Mouse (Mus musculus): ENCODE results near the gene Dusp1. TPM values are rescaled to one million over a fixed set of nuclear protein-coding genes. Genes with fewer than 3 reads are reported as not detected.

The Dusp1 gene
- polyA plus RNA-seq, 1 experiment: 107 TPM

DNA sequence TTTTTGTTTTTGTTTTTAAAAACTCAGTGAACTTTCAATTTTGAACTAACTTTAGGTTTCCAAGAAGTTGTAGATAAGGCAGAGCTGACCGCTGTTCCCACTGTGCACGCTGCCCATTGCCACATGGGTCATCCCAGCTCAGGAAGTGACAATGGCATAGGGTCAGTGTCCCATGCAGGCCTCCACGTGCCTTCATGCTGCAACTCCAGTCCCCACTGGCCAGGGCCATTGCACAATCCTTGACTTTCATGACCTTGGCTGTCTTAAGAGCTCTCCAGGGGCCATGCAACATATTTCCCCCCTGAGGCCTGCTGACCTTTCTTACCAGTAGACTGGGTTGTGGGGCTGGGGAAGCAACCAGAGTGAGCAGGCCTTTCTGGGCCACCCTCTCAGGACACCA lies 9.4 kb upstream of the Dusp1 start:
- peaks cover 2% of the 10 kb centered on the region; the same call in 1 of the 2 replicates for H3K9me3 ChIP-seq (ENCODE audit: control insufficient read depth, low read length)
- H3K4me3 ChIP-seq (replicated peaks): no peak overlapping the region
- H3K4me1 ChIP-seq (ENCODE audit: control insufficient read depth): peaks cover 38% of the 10 kb centered on the region
- H3K27me3 ChIP-seq (ENCODE audit: control insufficient read depth): no peaks in the 10 kb centered on the region
- H3K36me3 ChIP-seq (ENCODE audit: control insufficient read depth): peaks cover 19% of the 10 kb centered on the region
- no peak for TF ChIP-seq TAL1 (IDR thresholded peaks at IDR 0.05; ENCODE audit: low read length)
- no peak for TF ChIP-seq GATA1 (IDR thresholded peaks at IDR 0.05; ENCODE audit: low read length)

- no peak for TF ChIP-seq TAL1 (IDR thresholded peaks at IDR 0.05; ENCODE audit: low read length)
- no peak for TF ChIP-seq GATA1 (IDR thresholded peaks at IDR 0.05; ENCODE audit: low read length)
- H3K36me3 ChIP-seq (ENCODE audit: control insufficient read depth): peaks cover 19% of the 10 kb centered on the region
These were observed 8.8 kb upstream of the Dusp1 start for GRCm38 (mm10) chr17:26570651-26571118.

DNA sequence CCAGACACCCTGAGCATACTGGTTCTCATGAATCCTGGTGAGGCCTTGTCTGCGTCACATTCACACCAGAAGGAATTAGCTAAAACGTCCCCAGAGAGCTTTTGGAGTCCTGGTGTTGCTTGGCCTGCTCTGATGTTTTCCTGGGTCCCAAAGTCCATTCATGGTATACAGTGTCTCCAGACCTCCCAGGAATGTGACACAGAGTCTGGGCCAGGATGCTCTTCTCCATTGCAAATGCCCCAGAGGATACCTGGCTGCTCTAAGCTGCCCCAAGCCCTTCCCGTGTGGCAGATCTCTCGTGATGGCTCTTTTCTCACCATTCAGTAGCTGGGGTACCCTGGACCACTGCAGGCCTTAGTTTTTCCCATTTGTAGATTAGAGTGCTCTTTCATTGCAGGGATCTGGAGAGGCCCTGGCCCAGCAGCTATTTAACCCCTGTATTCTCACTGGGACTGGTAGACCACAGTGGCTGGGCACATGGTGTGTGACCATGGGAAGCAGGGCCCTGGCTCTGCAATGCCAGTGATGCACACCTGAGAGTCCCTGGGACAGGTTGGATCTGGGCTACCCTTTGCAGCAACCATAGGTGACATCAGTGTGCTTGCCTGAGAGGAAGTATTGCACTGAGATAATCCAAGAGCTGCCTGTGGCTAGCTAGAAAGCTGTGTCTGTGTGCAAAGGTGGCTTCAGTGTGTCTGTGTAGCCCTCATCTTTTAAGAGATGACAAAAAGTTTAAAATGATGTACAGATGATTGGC lies 7.8 kb upstream of the Dusp1 start:
- H3K4me3 ChIP-seq (replicated peaks): no peak overlapping the region
- peaks cover 2% of the 10 kb centered on the region for H3K9me3 ChIP-seq (ENCODE audit: control insufficient read depth, low read length)
- TF ChIP-seq TAL1 (IDR thresholded peaks at IDR 0.05; ENCODE audit: low read length) (no peak), GATA1 (IDR thresholded peaks at IDR 0.05; ENCODE audit: low read length) (no peak)
- H3K36me3 ChIP-seq (ENCODE audit: control insufficient read depth): peaks cover 18% of the 10 kb centered on the region
- peaks cover 24% of the 10 kb centered on the region for H3K4me1 ChIP-seq (ENCODE audit: control insufficient read depth)
- no peaks in the 10 kb centered on the region for H3K27me3 ChIP-seq (ENCODE audit: control insufficient read depth)

More at GRCm38 (mm10) chr17:26570651-26571118, 8.8 kb upstream of the Dusp1 start:
- Histone ChIP-seq H3K9me3 (ENCODE audit: control insufficient read depth, low read length) (peaks cover 2% of the 10 kb centered on the region), H3K4me1 (ENCODE audit: control insufficient read depth) (peaks cover 31% of the 10 kb centered on the region), H3K27me3 (ENCODE audit: control insufficient read depth) (no peaks in the 10 kb centered on the region), H3K4me3 (replicated peaks) (no peak overlapping the region)

- TF ChIP-seq GATA1 (IDR thresholded peaks at IDR 0.05; ENCODE audit: low read length) (no peak), TAL1 (IDR thresholded peaks at IDR 0.05; ENCODE audit: low read length) (no peak)
- Histone ChIP-seq H3K36me3 (ENCODE audit: control insufficient read depth) (peaks cover 18% of the 10 kb centered on the region), H3K4me3 (replicated peaks) (no peak overlapping the region), H3K27me3 (ENCODE audit: control insufficient read depth) (no peaks in the 10 kb centered on the region), H3K4me1 (ENCODE audit: control insufficient read depth) (peaks cover 32% of the 10 kb centered on the region), H3K9me3 (ENCODE audit: control insufficient read depth, low read length) (peaks cover 2% of the 10 kb centered on the region)
These were observed 5.9 kb upstream of the Dusp1 start for GRCm38 (mm10) chr17:26567818-26568173.

DNA sequence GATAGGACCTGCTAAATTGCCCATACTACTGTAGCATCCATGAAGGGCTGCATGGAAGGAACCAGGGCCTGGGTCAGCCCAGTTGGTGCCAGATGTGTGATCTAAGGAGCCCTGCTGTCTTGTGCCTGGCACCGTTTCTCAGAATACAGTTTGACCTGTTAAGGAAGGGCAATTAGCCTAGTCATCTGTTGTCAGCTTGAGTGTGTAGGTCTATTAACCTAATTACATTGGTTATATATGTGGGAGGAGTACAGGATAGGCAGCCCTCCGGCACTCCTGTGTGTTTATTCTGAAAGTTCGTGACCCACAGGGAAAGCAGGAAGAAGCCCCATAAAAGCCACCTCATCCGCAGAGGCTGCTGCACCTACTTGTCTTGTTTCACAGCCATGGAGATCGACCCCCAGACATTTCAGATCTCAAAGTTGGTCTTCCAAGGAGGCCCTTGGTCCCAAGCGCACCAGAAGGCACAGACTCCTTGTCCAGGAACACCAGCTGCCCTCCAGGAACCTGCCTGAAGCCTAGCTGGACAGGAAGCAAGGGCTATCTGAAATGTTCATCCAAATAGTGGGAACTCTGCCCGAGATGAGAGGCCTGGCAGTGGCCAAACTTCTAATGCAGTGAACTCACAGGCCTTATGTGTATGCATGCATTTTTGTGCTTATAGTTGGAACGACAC lies 5.4 kb upstream of the Dusp1 start:
- Histone ChIP-seq H3K9me3 (ENCODE audit: control insufficient read depth, low read length) (peaks cover 2% of the 10 kb centered on the region), H3K4me1 (ENCODE audit: control insufficient read depth) (peaks cover 37% of the 10 kb centered on the region), H3K4me3 (replicated peaks) (no peak overlapping the region), H3K36me3 (ENCODE audit: control insufficient read depth) (peaks cover 18% of the 10 kb centered on the region), H3K27me3 (ENCODE audit: control insufficient read depth) (no peaks in the 10 kb centered on the region)
- no peak for TF ChIP-seq TAL1 (IDR thresholded peaks at IDR 0.05; ENCODE audit: low read length)
- no peak for TF ChIP-seq GATA1 (IDR thresholded peaks at IDR 0.05; ENCODE audit: low read length)

DNA sequence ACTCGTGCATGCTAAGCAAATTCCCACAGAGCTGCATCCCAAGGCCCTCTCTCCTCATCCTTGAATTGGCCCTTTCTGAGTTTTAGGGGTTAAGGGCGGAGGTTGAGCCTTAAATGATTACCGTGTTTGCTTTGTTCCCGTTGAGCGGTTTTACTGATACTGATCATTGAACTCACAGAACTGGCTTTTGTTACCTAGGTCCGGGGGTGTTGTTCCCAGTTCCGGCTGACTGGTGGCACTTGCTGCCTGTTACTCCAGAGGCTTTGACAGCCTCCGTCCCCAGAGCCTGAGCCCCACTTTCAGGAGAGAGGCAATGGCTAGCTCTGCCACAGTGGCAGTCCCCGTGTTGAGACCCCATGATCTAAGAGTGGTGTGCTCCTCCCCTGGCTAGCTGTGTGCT lies 2.5 kb upstream of the Dusp1 start:
- peaks cover 44% of the 10 kb centered on the region for H3K4me1 ChIP-seq (ENCODE audit: control insufficient read depth)
- H3K27me3 ChIP-seq (ENCODE audit: control insufficient read depth): no peaks in the 10 kb centered on the region; the same call in 1 of the 2 replicates
- TF ChIP-seq GATA1 (IDR thresholded peaks at IDR 0.05; ENCODE audit: low read length): no peak
- no peak for TF ChIP-seq TAL1 (IDR thresholded peaks at IDR 0.05; ENCODE audit: low read length)
- peaks cover 2% of the 10 kb centered on the region for H3K9me3 ChIP-seq (ENCODE audit: control insufficient read depth, low read length)
- H3K4me3 ChIP-seq (replicated peaks): no peak overlapping the region
- peaks cover 18% of the 10 kb centered on the region for H3K36me3 ChIP-seq (ENCODE audit: control insufficient read depth)

GRCm38 (mm10) chr17:26563476-26563875 lies 1.5 kb upstream of the Dusp1 start:
- H3K9me3 ChIP-seq (ENCODE audit: control insufficient read depth, low read length): peaks cover 2% of the 10 kb centered on the region
- H3K4me3 ChIP-seq (replicated peaks): no peak overlapping the region
- TF ChIP-seq TAL1 (IDR thresholded peaks at IDR 0.05; ENCODE audit: low read length) (no peak), GATA1 (IDR thresholded peaks at IDR 0.05; ENCODE audit: low read length) (no peak)
- H3K27me3 ChIP-seq (ENCODE audit: control insufficient read depth): no peaks in the 10 kb centered on the region; the same call in 1 of the 2 replicates
- peaks cover 13% of the 10 kb centered on the region for H3K36me3 ChIP-seq (ENCODE audit: control insufficient read depth)
- H3K4me1 ChIP-seq (ENCODE audit: control insufficient read depth): peaks cover 46% of the 10 kb centered on the region

DNA sequence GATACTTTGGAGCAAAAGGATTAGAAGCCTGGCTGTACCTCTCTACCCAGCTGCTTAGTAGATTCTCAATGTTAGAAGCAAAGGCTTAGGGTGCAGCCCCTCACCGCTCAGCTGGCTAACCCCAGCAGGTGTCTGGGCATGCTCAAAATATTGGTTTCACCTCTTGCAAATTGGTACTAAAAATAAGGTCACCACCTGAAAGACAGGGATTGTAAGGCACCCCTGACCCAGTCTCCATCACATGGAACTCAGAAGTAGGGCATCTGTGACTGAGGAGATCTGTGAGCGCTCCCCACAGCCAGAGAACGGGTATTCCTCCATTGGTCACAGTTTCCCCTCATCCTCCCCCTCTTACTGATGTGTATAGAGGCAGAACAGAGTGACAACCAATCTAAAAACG lies 364 bp upstream of the Dusp1 start:
- H3K4me3 ChIP-seq (replicated peaks): peak overlapping the region; percentile 71
- H3K9me3 ChIP-seq (ENCODE audit: control insufficient read depth, low read length): no peaks in the 10 kb centered on the region; the same call in 1 of the 2 replicates
- TF ChIP-seq TAL1 (IDR thresholded peaks at IDR 0.05; ENCODE audit: low read length) (no peak), GATA1 (IDR thresholded peaks at IDR 0.05; ENCODE audit: low read length) (no peak)
- H3K4me1 ChIP-seq (ENCODE audit: control insufficient read depth): peaks cover 47% of the 10 kb centered on the region
- peaks cover 4% of the 10 kb centered on the region for H3K27me3 ChIP-seq (ENCODE audit: control insufficient read depth)
- peaks cover 6% of the 10 kb centered on the region for H3K36me3 ChIP-seq (ENCODE audit: control insufficient read depth)

DNA sequence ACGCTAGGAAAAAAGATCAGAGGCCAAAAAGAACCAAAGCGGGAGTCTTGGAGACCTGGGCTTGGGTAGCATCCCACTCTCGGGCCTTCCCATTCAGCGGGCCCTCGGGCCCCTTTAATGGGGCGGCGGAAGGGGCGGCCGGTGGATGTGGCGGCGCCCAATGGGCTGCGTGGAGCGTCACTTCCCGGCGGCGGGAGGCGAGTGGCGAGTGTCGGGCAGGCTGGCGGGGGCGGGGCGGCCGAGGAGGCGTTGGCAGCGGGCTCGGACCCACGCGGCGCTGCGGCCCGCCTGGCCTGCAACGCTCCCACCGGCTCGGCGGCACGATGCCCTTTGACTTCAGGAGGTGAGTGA lies 663 bp downstream of the Dusp1 start, which contains the start of gene Ergic1:
Gene Ergic1, plus strand, starts transcription at position 200 of the 351 bp plus-strand sequence.
- Histone ChIP-seq H3K4me3 (replicated peaks) (peak within 1 kb of the TSS; percentile 71), H3K27me3 (ENCODE audit: control insufficient read depth) (peaks cover 4% of the 10 kb centered on the region), H3K4me1 (ENCODE audit: control insufficient read depth) (peaks cover 47% of the 10 kb centered on the region), H3K36me3 (ENCODE audit: control insufficient read depth) (peaks cover 6% of the 10 kb centered on the region), H3K9me3 (ENCODE audit: control insufficient read depth, low read length) (no peaks in the 10 kb centered on the region; the same call in 1 of the 2 replicates)
- TF ChIP-seq TAL1 (IDR thresholded peaks at IDR 0.05; ENCODE audit: low read length) (no peak), GATA1 (IDR thresholded peaks at IDR 0.05; ENCODE audit: low read length) (no peak)

Measured in erythroblast, embryonic 14.5 days (primary cell).